Mouse (Mus musculus) lung, postnatal 0 days (tissue): ENCODE measurements around the gene Dhcr24.
A peak's percentile ranks its signal among the peaks of the same experiment; 100 is the strongest.

Experiments used
- CTCF ChIP-seq: IDR thresholded peaks from 2 replicates; pipeline ENCODE4 v1.5.1; 2016; ENCODE audit warnings: antibody characterized with exemption, mild to moderate bottlenecking
- EP300 ChIP-seq: IDR thresholded peaks from 2 replicates; pipeline ENCODE4 v1.6.1; 2016; ENCODE audit warnings: antibody characterized with exemption, mild to moderate bottlenecking, control low read depth

GRCm38 (mm10) chr4:106582428-106583153 is 21.8 kb downstream of the Dhcr24 start:
- peak; percentile 81 for TF ChIP-seq EP300
- no peak for TF ChIP-seq CTCF
